In the genomic region with DNA sequence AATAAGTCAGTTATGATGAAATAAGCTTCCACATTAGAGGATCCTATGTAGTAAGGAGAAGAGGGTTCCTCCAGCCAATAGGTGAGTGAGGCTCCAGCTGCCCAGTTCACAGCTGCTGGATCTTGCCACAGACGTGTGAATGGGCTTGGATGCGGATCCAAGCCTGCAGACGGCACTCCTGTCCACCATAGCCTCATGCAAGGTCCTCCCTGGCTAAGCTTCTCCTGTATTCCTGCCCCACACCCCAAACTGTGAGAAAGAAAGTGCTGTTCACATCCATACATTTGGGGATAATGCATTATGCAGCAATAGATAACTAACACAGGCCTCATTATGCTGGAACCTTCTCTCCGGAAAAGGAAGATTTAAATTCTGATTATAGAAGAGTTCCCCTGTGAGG, we compare ENCODE assay signal across 32 mouse cellular contexts.
"Had no signal": no experiment of that assay in that cellular context is flagged by ENCODE, and none has a peak within 500 bp of the region (broad histone marks: within the 10 kb centered on the region; RNA-seq: fewer than 3 reads in every experiment).

No protein-coding gene starts in this region.

- H3K36me3 ChIP-seq: limb, embryonic 10.5 days; limb, embryonic 12.5 days; limb, embryonic 13.5 days; limb, embryonic 15.5 days; liver, embryonic 12.5 days; liver, embryonic 13.5 days; liver, embryonic 15.5 days; lung, embryonic 15.5 days; midbrain, embryonic 10.5 days; midbrain, embryonic 12.5 days; midbrain, embryonic 13.5 days; midbrain, embryonic 15.5 days; neural tube, embryonic 12.5 days had no signal

- H3K4me1 ChIP-seq: limb, embryonic 10.5 days; limb, embryonic 12.5 days; limb, embryonic 13.5 days; limb, embryonic 15.5 days; liver, embryonic 12.5 days; liver, embryonic 13.5 days; liver, embryonic 15.5 days; megakaryocyte, embryonic 14.5 days; midbrain, embryonic 12.5 days; midbrain, embryonic 13.5 days; midbrain, embryonic 15.5 days; neural tube, embryonic 12.5 days had no signal

- H3K9me3 ChIP-seq: limb, embryonic 10.5 days; limb, embryonic 15.5 days; liver, embryonic 12.5 days; liver, embryonic 13.5 days; liver, embryonic 15.5 days; lung, embryonic 15.5 days; midbrain, embryonic 12.5 days; neural tube, embryonic 12.5 days had no signal

- ATAC-seq: liver, embryonic 12.5 days; liver, postnatal 0 days; lung, postnatal 0 days; midbrain, embryonic 13.5 days; midbrain, embryonic 15.5 days; midbrain, embryonic 16.5 days had no signal

- H3K4me3 ChIP-seq: left cerebral cortex, adult 2 months; limb, embryonic 10.5 days; limb, embryonic 12.5 days; limb, embryonic 13.5 days; limb, embryonic 15.5 days; liver, embryonic 12.5 days; liver, embryonic 13.5 days; liver, embryonic 15.5 days; lung, embryonic 15.5 days; megakaryocyte, embryonic 14.5 days; midbrain, embryonic 10.5 days; midbrain, embryonic 12.5 days; midbrain, embryonic 13.5 days; midbrain, embryonic 15.5 days; myocyte; neural tube, embryonic 12.5 days had no signal

- H3K9ac ChIP-seq: limb, embryonic 12.5 days; limb, embryonic 13.5 days; limb, embryonic 15.5 days; liver, embryonic 12.5 days; liver, embryonic 13.5 days; liver, embryonic 14.5 days; liver, embryonic 15.5 days; liver, postnatal 0 days; lung, embryonic 14.5 days; lung, embryonic 15.5 days; midbrain, embryonic 12.5 days; midbrain, embryonic 13.5 days; midbrain, embryonic 15.5 days; neural tube, embryonic 12.5 days had no signal

- DNase-seq: left cerebral cortex, postnatal 4 days; liver; liver, embryonic 13.5 days; liver, postnatal 0 days; lung, adult 18-20 months; lung, adult 2 months; lung, embryonic 14.5 days; lung, postnatal 10 days; lung, postnatal 14 days; lung, postnatal 36 days; lung, postnatal 4 days; midbrain, embryonic 14.5 days had no signal

- H3K4me2 ChIP-seq: limb, embryonic 12.5 days; limb, embryonic 13.5 days; limb, embryonic 15.5 days; liver, embryonic 11.5 days; liver, embryonic 12.5 days; liver, embryonic 13.5 days; liver, embryonic 15.5 days; lung, embryonic 14.5 days; lung, embryonic 15.5 days; midbrain, embryonic 12.5 days; midbrain, embryonic 13.5 days; midbrain, embryonic 15.5 days; neural tube, embryonic 12.5 days had no signal

- H3K27ac ChIP-seq: left cerebral cortex, adult 2 months; limb, embryonic 10.5 days; limb, embryonic 12.5 days; limb, embryonic 13.5 days; limb, embryonic 15.5 days; liver, embryonic 12.5 days; liver, embryonic 13.5 days; liver, embryonic 14.5 days; liver, embryonic 15.5 days; lung, embryonic 15.5 days; macrophage; midbrain, embryonic 10.5 days; midbrain, embryonic 12.5 days; midbrain, embryonic 13.5 days; midbrain, embryonic 15.5 days; neural tube, embryonic 12.5 days had no signal

- H3K27me3 ChIP-seq: limb, embryonic 12.5 days; limb, embryonic 13.5 days; limb, embryonic 15.5 days; liver, embryonic 12.5 days; liver, embryonic 13.5 days; liver, embryonic 15.5 days; lung, embryonic 15.5 days; midbrain, embryonic 12.5 days; midbrain, embryonic 13.5 days; midbrain, embryonic 15.5 days; neural tube, embryonic 12.5 days had no signal
